Mouse (Mus musculus) MEL (cell line): Measurements from ENCODE around the gene Fgf22. TPM values are rescaled to one million over a fixed set of nuclear protein-coding genes. Genes with fewer than 3 reads are reported as not detected.

Experiments
- DNase-seq: peaks from one replicate; pipeline ENCODE4 v3.0.0; 2011; ENCODE audit warnings: low read depth, low spot score
- H3K27ac ChIP-seq: 2 replicates; pipeline ENCODE4 v1.5.1; 2012; ENCODE audit warnings: low read depth, mild to moderate bottlenecking, control low read depth, low read length, moderate library complexity; ENCODE audit not compliant: control insufficient read depth
- H3K27me3 ChIP-seq, 2 experiments: fragments of 150-350 bp in 1 of 2; sonication (generic) in 1 of 2; 2 replicates each; pipeline ENCODE4 v1.6.1; 2012; ENCODE audit warnings: low read length in 2 of 2, mild to moderate bottlenecking in 2 of 2, improper control_type of control experiment in 1 of 2, moderate library complexity in 1 of 2; ENCODE audit not compliant: insufficient read depth in 2 of 2, control insufficient read depth in 1 of 2
- H3K36me3 ChIP-seq, 2 experiments: 2 replicates each; pipeline ENCODE4 v1.6.1; 2012 to 2014; ENCODE audit warnings: low read length in 2 of 2, improper control_type of control experiment in 1 of 2, inconsistent platforms in 1 of 2, mild to moderate bottlenecking in 1 of 2; ENCODE audit not compliant: insufficient read depth in 2 of 2, control insufficient read depth in 1 of 2
- H3K4me1 ChIP-seq, 2 experiments: fragments of 150-350 bp in 1 of 2; sonication (generic) in 1 of 2; 2 replicates each; pipeline ENCODE4 v1.6.1; 2012; ENCODE audit warnings: low read length in 2 of 2, improper control_type of control experiment in 1 of 2, mild to moderate bottlenecking in 1 of 2; ENCODE audit not compliant: insufficient read depth in 2 of 2, control insufficient read depth in 1 of 2
- H3K4me3 ChIP-seq, 2 experiments: fragments of 150-350 bp in 1 of 2; sonication (generic) in 1 of 2; 2 replicates each; pipeline ENCODE4 v1.5.1; 2012; ENCODE audit warnings: low read depth in 2 of 2, low read length in 2 of 2, mild to moderate bottlenecking in 2 of 2, moderate library complexity in 2 of 2, control low read depth in 1 of 2, improper control_type of control experiment in 1 of 2; ENCODE audit not compliant: control insufficient read depth in 1 of 2, insufficient read depth in 1 of 2
- H3K79me2 ChIP-seq: 2 replicates; pipeline ENCODE4 v1.6.1; 2012; ENCODE audit warnings: mild to moderate bottlenecking, low read length, moderate library complexity; ENCODE audit not compliant: control insufficient read depth, poor library complexity, insufficient read depth
- H3K9ac ChIP-seq: 2 replicates; pipeline ENCODE4 v1.6.1; 2012; ENCODE audit warnings: low read depth, mild to moderate bottlenecking, control low read depth, low read length, moderate library complexity; ENCODE audit not compliant: control insufficient read depth, poor library complexity, severe bottlenecking
- H3K9me3 ChIP-seq: fragments of 150-350 bp; sonication (generic); replicated peaks from 2 replicates; pipeline ENCODE4 v1.6.1; 2012; ENCODE audit warnings: mild to moderate bottlenecking, low read length, improper control_type of control experiment, moderate library complexity; ENCODE audit not compliant: insufficient read depth
- BHLHE40 ChIP-seq: IDR thresholded peaks from 2 replicates; pipeline ENCODE4 v1.6.1; 2012; ENCODE audit warnings: low read depth, mild to moderate bottlenecking, inconsistent platforms, low read length, improper control_type of control experiment, borderline replicate concordance
- CTCF ChIP-seq, 3 experiments: IDR thresholded peaks in 2 of 3; conservative IDR thresholded peaks in 1 of 3; 2 replicates each; pipeline ENCODE4 v1.5.1; 2011 to 2012; ENCODE audit warnings: low read length in 3 of 3, low read depth in 2 of 3, mild to moderate bottlenecking in 2 of 3, improper control_type of control experiment in 1 of 3, inconsistent platforms in 1 of 3, mixed read lengths in 1 of 3, moderate library complexity in 1 of 3; ENCODE audit not compliant: control insufficient read depth in 1 of 3, insufficient read depth in 1 of 3, poor library complexity in 1 of 3, severe bottlenecking in 1 of 3
- E2F4 ChIP-seq: IDR thresholded peaks from 2 replicates; pipeline ENCODE4 v1.6.1; 2011; ENCODE audit warnings: low read depth, low read length, improper control_type of control experiment, borderline replicate concordance
- ELF1 ChIP-seq: IDR thresholded peaks from 2 replicates; pipeline ENCODE4 v1.6.1; 2014; ENCODE audit warnings: low read depth, mild to moderate bottlenecking, inconsistent platforms, low read length, improper control_type of control experiment, moderate library complexity
- EP300 ChIP-seq, 2 experiments: IDR thresholded peaks; 2 replicates each; pipeline ENCODE4 v1.6.1; 2011; ENCODE audit warnings: improper control_type of control experiment in 2 of 2, low read length in 2 of 2, low read depth in 1 of 2, mild to moderate bottlenecking in 1 of 2
- JUND ChIP-seq: IDR thresholded peaks from 2 replicates; pipeline ENCODE4 v1.6.1; 2011; ENCODE audit warnings: low read depth, mild to moderate bottlenecking, improper control_type of control experiment, low read length
- MAX ChIP-seq: IDR thresholded peaks from 2 replicates; pipeline ENCODE4 v1.6.1; 2011; ENCODE audit warnings: low read length, improper control_type of control experiment
- MEF2A ChIP-seq: IDR thresholded peaks from 2 replicates; pipeline ENCODE4 v1.6.1; 2014; ENCODE audit warnings: low read depth, mild to moderate bottlenecking, inconsistent platforms, low read length, improper control_type of control experiment; ENCODE audit not compliant: poor library complexity, insufficient replicate concordance, severe bottlenecking; ENCODE audit errors: extremely low read depth
- MXI1 ChIP-seq: IDR thresholded peaks from 2 replicates; pipeline ENCODE4 v1.6.1; 2011; ENCODE audit warnings: mild to moderate bottlenecking, low read depth, low read length, improper control_type of control experiment
- MYB ChIP-seq: IDR thresholded peaks from 2 replicates; pipeline ENCODE4 v1.6.1; 2011; ENCODE audit warnings: mild to moderate bottlenecking, low read depth, low read length, improper control_type of control experiment
- MYC ChIP-seq: IDR thresholded peaks from 2 replicates; pipeline ENCODE4 v1.6.1; 2011; ENCODE audit warnings: low read depth, mild to moderate bottlenecking, low read length, improper control_type of control experiment, moderate library complexity
- RAD21 ChIP-seq: IDR thresholded peaks from 2 replicates; pipeline ENCODE4 v1.6.1; 2011; ENCODE audit warnings: mild to moderate bottlenecking, low read depth, low read length, improper control_type of control experiment
- RCOR1 ChIP-seq: IDR thresholded peaks from 2 replicates; pipeline ENCODE4 v1.6.1; 2012; ENCODE audit warnings: low read depth, mild to moderate bottlenecking, inconsistent platforms, low read length, improper control_type of control experiment
- SIN3A ChIP-seq: IDR thresholded peaks from 2 replicates; pipeline ENCODE4 v1.6.1; 2012; ENCODE audit warnings: low read length, improper control_type of control experiment, inconsistent platforms
- TAL1 ChIP-seq: IDR thresholded peaks from 2 replicates; pipeline ENCODE4 v1.6.1; 2012; ENCODE audit warnings: mild to moderate bottlenecking, inconsistent platforms, low read length, moderate library complexity, mixed read lengths
- TBP ChIP-seq: IDR thresholded peaks from 2 replicates; pipeline ENCODE4 v1.8.0; 2011; ENCODE audit warnings: low read depth, low read length, improper control_type of control experiment
- TCF12 ChIP-seq: IDR thresholded peaks from 2 replicates; pipeline ENCODE4 v1.6.1; 2014; ENCODE audit warnings: low read depth, mild to moderate bottlenecking, inconsistent platforms, low read length, improper control_type of control experiment, moderate library complexity
- USF2 ChIP-seq, 2 experiments: IDR thresholded peaks; 2 replicates each; pipeline ENCODE4 v1.6.1; 2011 to 2012; ENCODE audit warnings: improper control_type of control experiment in 2 of 2, low read length in 2 of 2, borderline replicate concordance in 1 of 2, inconsistent platforms in 1 of 2, low read depth in 1 of 2, mild to moderate bottlenecking in 1 of 2; ENCODE audit not compliant: insufficient read depth in 1 of 2
- ZC3H11A ChIP-seq: IDR thresholded peaks from 2 replicates; pipeline ENCODE4 v1.6.1; 2012; ENCODE audit warnings: low read depth, mild to moderate bottlenecking, inconsistent platforms, low read length, improper control_type of control experiment
- ZKSCAN1 ChIP-seq: IDR thresholded peaks from 2 replicates; pipeline ENCODE4 v1.6.1; 2012; ENCODE audit warnings: low read depth, mild to moderate bottlenecking, inconsistent platforms, low read length, improper control_type of control experiment, moderate library complexity
- ZMIZ1 ChIP-seq: IDR thresholded peaks from 2 replicates; pipeline ENCODE4 v1.6.1; 2012; ENCODE audit warnings: low read depth, mild to moderate bottlenecking, inconsistent platforms, low read length, improper control_type of control experiment, moderate library complexity
- ZNF384 ChIP-seq: IDR thresholded peaks from 2 replicates; pipeline ENCODE4 v1.6.1; 2012; ENCODE audit warnings: low read depth, mild to moderate bottlenecking, inconsistent platforms, low read length, improper control_type of control experiment
- polyA plus RNA-seq, 2 experiments: library from polyadenylated mRNA; stranded (reverse) in 1 of 2; unstranded in 1 of 2; fragments of >175 nt in 1 of 2; fragments of >200 nt in 1 of 2; gene quantifications; 2 replicates each; pipeline versions ENCODE4 v1.2.1 to v1.2.4; 2012; ENCODE audit warnings: low replicate concordance in 2 of 2, low read depth in 1 of 2; ENCODE audit not compliant: insufficient read length in 2 of 2, insufficient read depth in 1 of 2, missing spikeins in 1 of 2
- total RNA-seq: library from RNA; depleted of rRNA; stranded (reverse); fragments of 300-350 nt; gene quantifications from 2 replicates; pipeline ENCODE4 v1.2.3, GENCODE M21; 2012

Fgf22 gene
- total and polyA plus RNA-seq, 3 experiments: 0.15 to 0.33 TPM; not detected in 1

DNA sequence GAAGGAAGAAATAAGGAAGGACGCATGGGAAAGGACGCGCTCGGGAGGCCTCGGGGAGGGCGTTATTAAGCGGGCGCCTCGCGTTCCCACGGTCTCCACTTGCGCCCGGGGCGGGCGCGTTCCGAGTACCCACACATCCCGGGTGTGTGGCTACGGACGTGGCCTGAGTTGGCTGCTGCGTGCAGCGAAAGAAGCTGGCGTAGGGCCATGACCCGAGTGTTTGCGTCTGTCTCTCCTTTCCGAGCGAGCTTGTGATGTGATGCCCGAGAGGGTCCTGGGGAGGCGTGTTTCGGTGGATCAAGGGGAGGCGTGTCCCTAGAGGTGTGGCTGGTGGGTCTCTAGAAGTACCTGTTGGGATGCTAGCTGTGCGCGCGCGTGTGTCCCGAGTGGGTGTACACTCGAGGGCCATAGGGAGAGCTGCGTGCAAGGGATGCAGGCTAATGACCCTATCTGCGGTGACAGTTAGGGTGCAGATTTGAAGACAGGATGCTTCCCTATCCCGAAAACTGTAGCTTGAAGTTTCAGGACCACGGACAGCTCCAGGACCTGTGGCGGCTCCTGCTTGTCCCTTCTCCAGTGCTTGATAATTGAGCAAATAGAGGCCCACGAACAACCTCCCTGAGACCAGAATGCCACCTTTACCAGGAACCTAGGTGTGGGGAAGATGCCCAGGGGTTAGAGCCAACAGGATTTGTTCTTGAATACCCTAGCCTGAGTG is 37.1 kb upstream of the Fgf22 start:
- Histone ChIP-seq H3K36me3 (peaks cover 0 to 2% of the 10 kb centered on the region in 2 experiments; a peak in 2 of 4 replicates), H3K9me3 (no peaks in the 10 kb centered on the region), H3K4me1 (peaks cover 0 to 3% of the 10 kb centered on the region in 2 experiments; a peak in 2 of 4 replicates), H3K9ac (no peak overlapping the region), H3K27me3 (peaks cover 0 to 2% of the 10 kb centered on the region in 2 experiments; a peak in 2 of 4 replicates), H3K27ac (no peak overlapping the region), H3K79me2 (no peaks in the 10 kb centered on the region), H3K4me3 (no peak overlapping the region)
- TF ChIP-seq MXI1: peak; percentile 84
- no peak for TF ChIP-seq JUND
- TF ChIP-seq SIN3A: peak; percentile 95
- no peak for TF ChIP-seq ZC3H11A
- no peak for TF ChIP-seq RAD21
- TF ChIP-seq BHLHE40: no peak
- no peak for TF ChIP-seq MYB
- TF ChIP-seq USF2 (IDR thresholded peaks at IDR 0.05; ENCODE audit: borderline replicate concordance in 1 of 2, insufficient read depth in 1 of 2, low read depth in 1 of 2, low read length in 2 of 2): no peak
- peak; percentile 89 for DNase-seq

DNA sequence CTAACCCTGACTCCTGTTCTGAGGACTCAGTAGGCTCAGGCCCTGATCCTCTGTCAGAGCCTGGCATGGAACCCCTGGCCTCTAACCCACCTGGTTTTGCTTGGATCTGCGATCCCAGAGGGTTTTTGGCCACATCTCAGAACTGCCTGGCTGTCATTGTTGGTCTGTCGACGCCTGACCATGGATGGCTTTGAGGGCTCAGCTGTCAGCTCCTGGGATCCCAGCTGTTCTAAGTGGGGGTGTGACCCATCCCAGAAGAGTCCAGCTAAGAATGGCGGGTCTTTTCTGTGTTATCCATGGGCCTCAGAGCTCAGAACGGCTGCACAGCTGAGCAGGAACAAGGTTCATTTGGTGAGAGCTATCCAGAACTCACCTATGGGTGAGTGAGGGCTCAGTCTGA is 33.8 kb upstream of the Fgf22 start:
- TF ChIP-seq TCF12: no peak
- no peak for TF ChIP-seq JUND
- no peak for TF ChIP-seq MYB
- no peak for TF ChIP-seq CTCF (IDR thresholded peaks at IDR 0.05 in 2 of 3, conservative IDR thresholded peaks at IDR 0.05 in 1 of 3; ENCODE audit: control insufficient read depth in 1 of 3, insufficient read depth in 1 of 3, low read depth in 2 of 3, low read length in 3 of 3, poor library complexity in 1 of 3, severe bottlenecking in 1 of 3)
- no peaks in the 10 kb centered on the region for H3K4me1 ChIP-seq
- H3K9ac ChIP-seq: no peak overlapping the region
- no peak for DNase-seq
- H3K36me3 ChIP-seq: no peaks in the 10 kb centered on the region
- peaks cover 0 to 2% of the 10 kb centered on the region in 2 experiments; a peak in 2 of 4 replicates for H3K27me3 ChIP-seq
- no peaks in the 10 kb centered on the region for H3K79me2 ChIP-seq
- H3K9me3 ChIP-seq: no peaks in the 10 kb centered on the region
- no peak overlapping the region for H3K27ac ChIP-seq
- no peak overlapping the region for H3K4me3 ChIP-seq

DNA sequence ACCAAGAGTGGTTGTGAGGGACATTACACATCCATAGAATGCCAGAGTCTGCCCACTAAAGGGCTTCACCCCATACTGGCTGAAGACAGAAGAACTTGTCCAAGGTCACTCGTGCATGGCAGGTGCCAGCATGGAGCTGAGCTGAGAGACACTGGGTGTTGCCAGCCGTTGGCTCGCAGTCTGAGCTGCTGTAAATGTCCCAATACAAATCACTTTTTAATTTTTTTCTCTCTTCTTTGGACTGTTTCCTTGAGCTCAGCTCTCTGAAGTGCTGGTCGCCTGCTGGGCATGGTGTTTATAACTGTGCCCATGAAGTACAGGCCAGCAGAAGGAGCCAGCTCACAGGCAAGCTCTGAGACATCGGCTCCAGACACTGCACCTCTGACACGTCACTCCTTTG is 31.8 kb upstream of the Fgf22 start:
- no peak overlapping the region for H3K27ac ChIP-seq
- TF ChIP-seq USF2 (IDR thresholded peaks at IDR 0.05; ENCODE audit: borderline replicate concordance in 1 of 2, insufficient read depth in 1 of 2, low read depth in 1 of 2, low read length in 2 of 2) (no peak), TBP (no peak), TAL1 (no peak), MYB (no peak), RAD21 (no peak), RCOR1 (no peak), ZC3H11A (no peak), SIN3A (no peak), MYC (no peak), MEF2A (no peak), ZKSCAN1 (no peak), MAX (no peak), ZMIZ1 (no peak), ELF1 (no peak), EP300 (IDR thresholded peaks at IDR 0.05; ENCODE audit: low read depth in 1 of 2, low read length in 2 of 2) (no peak), E2F4 (no peak), ZNF384 (no peak)
- TF ChIP-seq, all 39 proteins: peak for 0
- no peaks in the 10 kb centered on the region for H3K79me2 ChIP-seq
- H3K27me3 ChIP-seq: peaks cover 0 to 2% of the 10 kb centered on the region in 2 experiments; a peak in 2 of 4 replicates
- no peak overlapping the region for H3K9ac ChIP-seq
- H3K36me3 ChIP-seq: no peaks in the 10 kb centered on the region
- no peaks in the 10 kb centered on the region for H3K4me1 ChIP-seq
- no peak for DNase-seq
- no peaks in the 10 kb centered on the region for H3K9me3 ChIP-seq
- no peak overlapping the region for H3K4me3 ChIP-seq
